Mouse (Mus musculus): ENCODE measurements at regions not wholly inside any gene's neighbourhood (a gene's known extent, or its start where the extent isn't known, plus 50 kb on each side); places are given as distances from the start of the nearest gene placed in this dataset.

DNA sequence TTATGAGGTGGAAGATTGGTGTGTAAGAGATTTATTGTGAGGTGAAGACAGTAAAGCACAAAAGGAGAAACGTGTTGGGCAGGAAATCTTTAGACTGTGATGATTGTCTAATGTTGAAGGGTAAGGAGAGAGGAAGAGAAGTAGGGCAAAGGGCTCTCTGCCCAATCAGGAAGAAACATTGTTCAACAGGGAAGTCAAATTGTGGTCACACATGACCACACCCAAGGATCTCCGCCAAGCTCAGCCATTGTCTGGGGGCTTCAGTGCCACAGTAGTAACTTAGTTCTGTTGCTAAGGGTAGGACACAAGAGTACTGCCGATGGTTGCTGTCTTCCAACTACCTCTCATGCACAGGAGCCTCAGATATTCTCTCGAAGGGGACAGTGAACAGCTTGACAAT, 127.0 kb upstream of the Cdc42ep3 start:
- no peaks in the 10 kb centered on the region for H3K4me1 ChIP-seq (replicated peaks; ENCODE audit: control insufficient read depth, insufficient read depth, low read length)
- H3K4me2 ChIP-seq (replicated peaks; ENCODE audit: low read depth) = no peak overlapping the region
- no peaks in the 10 kb centered on the region for H3K9me3 ChIP-seq (ENCODE audit: control insufficient read depth)
- ATAC-seq = no peak
- no peaks in the 10 kb centered on the region for H3K27me3 ChIP-seq (replicated peaks; ENCODE audit: control insufficient read depth, insufficient read depth, low read length)
- H3K4me3 ChIP-seq (ENCODE audit: low read depth, low read length) = no peak overlapping the region
- TF ChIP-seq CTCF (IDR thresholded peaks at IDR 0.05; ENCODE audit: low read depth) = no peak
- no peak overlapping the region for H3K9ac ChIP-seq (ENCODE audit: low read depth, low read length)
- H3K27ac ChIP-seq (ENCODE audit: low read depth, low read length) = no peak overlapping the region
- H3K36me3 ChIP-seq (ENCODE audit: control insufficient read depth, insufficient read depth) = no peaks in the 10 kb centered on the region
- WGBS = 70% methylated on average over 4 of the region's 4 CpGs

DNA sequence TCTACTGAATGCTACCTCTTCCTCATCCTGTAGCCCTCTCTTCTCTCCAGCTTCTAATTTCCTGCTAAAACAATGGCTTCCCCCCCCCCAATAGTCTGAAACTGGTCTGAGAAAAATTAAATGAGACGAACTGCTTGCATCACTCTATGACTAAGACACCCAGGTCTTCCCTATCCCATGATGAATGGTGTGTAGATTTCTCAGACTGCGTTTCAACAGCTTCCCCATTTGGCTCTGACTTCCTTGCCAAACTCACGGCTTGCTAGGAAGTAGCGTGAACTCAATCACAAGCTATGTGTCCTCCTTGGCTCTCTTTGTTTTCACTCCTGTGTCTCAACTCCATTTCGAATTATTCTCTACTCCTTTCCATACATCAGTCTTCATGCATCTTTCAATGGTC, 126.4 kb upstream of the Rmdn2 start:
- 72% methylated on average over 5 of the region's 5 CpGs for WGBS

DNA sequence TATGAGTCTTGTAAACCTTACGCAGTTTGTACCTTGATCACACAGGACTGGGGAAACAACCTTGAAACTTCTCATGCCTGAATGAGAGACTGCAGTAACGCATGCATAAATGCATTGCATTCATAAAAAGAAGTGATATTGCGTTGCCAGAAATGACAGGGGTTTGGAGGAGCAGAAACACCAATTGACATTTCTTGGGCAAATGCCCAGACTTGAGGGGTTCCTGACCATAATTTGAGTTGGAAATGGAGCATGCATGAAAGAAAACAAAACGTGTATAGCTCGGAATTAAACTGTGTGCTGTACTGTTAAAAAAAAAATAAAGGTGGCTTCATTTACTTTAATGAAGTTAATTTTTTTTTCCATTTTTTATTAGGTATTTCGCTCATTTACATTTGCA, 122.4 kb upstream of the Rmdn2 start:
- no peak overlapping the region for H3K27ac ChIP-seq (ENCODE audit: low read depth, low read length)
- no peak overlapping the region for H3K9ac ChIP-seq (ENCODE audit: low read depth, low read length)
- H3K27me3 ChIP-seq (replicated peaks; ENCODE audit: control insufficient read depth, insufficient read depth, low read length) = no peaks in the 10 kb centered on the region
- TF ChIP-seq CTCF (IDR thresholded peaks at IDR 0.05; ENCODE audit: low read depth) = no peak
- no peaks in the 10 kb centered on the region for H3K4me1 ChIP-seq (replicated peaks; ENCODE audit: control insufficient read depth, insufficient read depth, low read length)
- no peak for ATAC-seq
- no peaks in the 10 kb centered on the region for H3K36me3 ChIP-seq (ENCODE audit: control insufficient read depth, insufficient read depth)
- H3K4me3 ChIP-seq (ENCODE audit: low read depth, low read length) = no peak overlapping the region
- H3K4me2 ChIP-seq (replicated peaks; ENCODE audit: low read depth) = no peak overlapping the region
- WGBS = 82% methylated on average over 6 of the region's 6 CpGs
- no peaks in the 10 kb centered on the region for H3K9me3 ChIP-seq (ENCODE audit: control insufficient read depth)

More for the DNA sequence above, 126.4 kb upstream of the Rmdn2 start:
- ATAC-seq = no peak
- Histone ChIP-seq H3K9me3 (ENCODE audit: control insufficient read depth) (no peaks in the 10 kb centered on the region), H3K4me3 (ENCODE audit: low read depth, low read length) (no peak overlapping the region), H3K4me1 (replicated peaks; ENCODE audit: control insufficient read depth, insufficient read depth, low read length) (no peaks in the 10 kb centered on the region), H3K9ac (ENCODE audit: low read depth, low read length) (no peak overlapping the region), H3K4me2 (replicated peaks; ENCODE audit: low read depth) (no peak overlapping the region), H3K36me3 (ENCODE audit: control insufficient read depth, insufficient read depth) (no peaks in the 10 kb centered on the region), H3K27me3 (replicated peaks; ENCODE audit: control insufficient read depth, insufficient read depth, low read length) (no peaks in the 10 kb centered on the region), H3K27ac (ENCODE audit: low read depth, low read length) (no peak overlapping the region)
- TF ChIP-seq CTCF (IDR thresholded peaks at IDR 0.05; ENCODE audit: low read depth) = no peak

DNA sequence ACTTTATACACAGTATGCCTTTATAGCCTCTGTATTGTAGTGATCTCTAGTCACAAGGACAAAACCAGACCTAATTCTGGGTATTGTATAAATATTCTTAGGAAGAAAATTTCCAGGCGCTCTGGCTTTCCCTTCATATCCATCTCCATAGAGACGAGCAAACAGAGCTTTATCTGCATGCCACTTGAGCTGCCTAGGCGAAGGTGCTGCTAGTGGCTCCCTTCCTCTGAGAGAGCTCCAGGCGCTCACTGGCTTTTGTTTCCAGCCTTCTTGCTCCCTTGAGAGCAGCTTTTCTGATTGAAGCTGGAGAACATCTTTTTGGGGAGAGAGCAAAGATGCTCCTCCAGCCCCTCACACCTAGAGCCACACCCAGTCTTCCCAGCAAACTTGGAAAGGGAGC, 114.0 kb upstream of the Rmdn2 start:
- H3K4me2 ChIP-seq (replicated peaks; ENCODE audit: low read depth) = no peak overlapping the region
- H3K36me3 ChIP-seq (ENCODE audit: control insufficient read depth, insufficient read depth) = no peaks in the 10 kb centered on the region
- ATAC-seq = no peak
- no peak overlapping the region for H3K4me3 ChIP-seq (ENCODE audit: low read depth, low read length)
- no peaks in the 10 kb centered on the region for H3K27me3 ChIP-seq (replicated peaks; ENCODE audit: control insufficient read depth, insufficient read depth, low read length)
- H3K9me3 ChIP-seq (ENCODE audit: control insufficient read depth) = no peaks in the 10 kb centered on the region
- WGBS = 34% methylated on average over 4 of the region's 4 CpGs
- no peak overlapping the region for H3K9ac ChIP-seq (ENCODE audit: low read depth, low read length)
- TF ChIP-seq CTCF (IDR thresholded peaks at IDR 0.05; ENCODE audit: low read depth) = no peak
- H3K4me1 ChIP-seq (replicated peaks; ENCODE audit: control insufficient read depth, insufficient read depth, low read length) = no peaks in the 10 kb centered on the region
- H3K27ac ChIP-seq (ENCODE audit: low read depth, low read length) = no peak overlapping the region

DNA sequence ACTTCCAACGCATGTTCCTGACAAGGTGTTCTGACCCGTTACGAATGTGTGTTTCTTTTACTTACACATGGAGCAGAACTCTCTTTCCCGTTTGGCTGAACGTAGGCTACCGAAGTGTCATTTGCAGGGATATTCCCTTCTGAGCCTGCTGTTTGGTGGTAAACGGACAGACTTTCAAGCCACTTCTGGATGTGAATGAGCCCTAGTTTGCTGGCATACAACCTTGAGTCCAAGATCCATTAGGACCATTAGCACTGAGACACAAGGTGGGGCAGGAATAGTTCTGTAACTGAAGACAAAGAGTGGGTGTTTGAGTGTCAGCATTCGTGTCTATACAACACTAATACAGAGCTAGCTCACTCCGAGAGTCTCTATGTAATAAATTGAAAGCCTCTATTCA, 113.3 kb upstream of the Rmdn2 start:
- ATAC-seq = no peak
- Histone ChIP-seq H3K4me3 (ENCODE audit: low read depth, low read length) (no peak overlapping the region), H3K4me2 (replicated peaks; ENCODE audit: low read depth) (no peak overlapping the region), H3K9ac (ENCODE audit: low read depth, low read length) (no peak overlapping the region), H3K4me1 (replicated peaks; ENCODE audit: control insufficient read depth, insufficient read depth, low read length) (no peaks in the 10 kb centered on the region), H3K9me3 (ENCODE audit: control insufficient read depth) (no peaks in the 10 kb centered on the region), H3K27me3 (replicated peaks; ENCODE audit: control insufficient read depth, insufficient read depth, low read length) (no peaks in the 10 kb centered on the region), H3K36me3 (ENCODE audit: control insufficient read depth, insufficient read depth) (no peaks in the 10 kb centered on the region), H3K27ac (ENCODE audit: low read depth, low read length) (no peak overlapping the region)
- no peak for TF ChIP-seq CTCF (IDR thresholded peaks at IDR 0.05; ENCODE audit: low read depth)
- 79% methylated on average over 9 of the region's 9 CpGs for WGBS

DNA sequence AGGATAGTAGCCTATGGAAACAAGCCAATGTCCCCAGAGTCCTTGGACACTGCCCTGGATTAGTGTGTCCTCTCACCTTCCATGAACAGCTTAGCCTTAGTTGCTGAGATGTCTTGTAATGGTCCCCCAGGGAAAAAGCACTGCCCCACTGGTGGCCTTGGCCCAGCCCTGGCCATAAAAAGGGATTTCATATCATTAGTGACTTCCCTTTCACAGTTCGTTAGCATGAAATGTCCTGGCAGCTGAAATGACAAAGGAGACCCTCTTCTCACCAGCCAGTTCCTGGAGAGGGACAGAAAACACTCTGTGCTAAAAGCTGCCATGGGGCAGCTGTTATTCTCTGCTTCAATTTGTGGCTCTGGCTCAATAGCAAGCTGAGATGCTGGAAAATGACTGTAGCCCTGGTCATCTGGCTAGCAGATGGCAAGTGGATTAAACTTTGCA, 110.6 kb upstream of the Rmdn2 start:
- no peaks in the 10 kb centered on the region for H3K9me3 ChIP-seq (ENCODE audit: control insufficient read depth)
- no peak overlapping the region for H3K4me3 ChIP-seq (ENCODE audit: low read depth, low read length)
- no peaks in the 10 kb centered on the region for H3K27me3 ChIP-seq (replicated peaks; ENCODE audit: control insufficient read depth, insufficient read depth, low read length)
- no peak overlapping the region for H3K27ac ChIP-seq (ENCODE audit: low read depth, low read length)
- no peak overlapping the region for H3K9ac ChIP-seq (ENCODE audit: low read depth, low read length)
- H3K36me3 ChIP-seq (ENCODE audit: control insufficient read depth, insufficient read depth) = no peaks in the 10 kb centered on the region
- ATAC-seq = no peak
- no peak for TF ChIP-seq CTCF (IDR thresholded peaks at IDR 0.05; ENCODE audit: low read depth)
- 70% methylated on average over 1 of the region's 1 CpGs for WGBS
- no peak overlapping the region for H3K4me2 ChIP-seq (replicated peaks; ENCODE audit: low read depth)
- H3K4me1 ChIP-seq (replicated peaks; ENCODE audit: control insufficient read depth, insufficient read depth, low read length) = no peaks in the 10 kb centered on the region

DNA sequence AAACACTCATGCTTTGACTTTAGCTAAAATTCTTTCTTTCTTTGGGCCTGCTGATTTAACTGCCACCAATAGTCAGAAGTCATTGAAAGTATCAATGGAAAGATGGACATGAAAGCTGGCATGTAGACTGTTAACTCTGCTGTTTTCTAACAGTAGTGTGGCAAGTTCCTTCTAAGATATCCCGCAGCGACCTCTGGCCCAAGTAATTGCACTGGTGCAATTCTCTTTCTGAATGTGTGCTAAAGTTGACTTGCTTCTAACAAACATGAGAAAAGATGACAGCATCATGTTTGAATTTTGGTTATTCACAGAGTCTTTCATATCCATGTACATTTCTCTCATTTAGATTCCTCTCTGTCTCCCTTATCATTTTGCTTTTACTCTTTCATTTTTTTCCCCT, 109.7 kb upstream of the Rmdn2 start:
- Histone ChIP-seq H3K4me3 (ENCODE audit: low read depth, low read length) (no peak overlapping the region), H3K4me1 (replicated peaks; ENCODE audit: control insufficient read depth, insufficient read depth, low read length) (no peaks in the 10 kb centered on the region), H3K9me3 (ENCODE audit: control insufficient read depth) (no peaks in the 10 kb centered on the region), H3K36me3 (ENCODE audit: control insufficient read depth, insufficient read depth) (no peaks in the 10 kb centered on the region), H3K9ac (ENCODE audit: low read depth, low read length) (no peak overlapping the region), H3K27ac (ENCODE audit: low read depth, low read length) (no peak overlapping the region), H3K4me2 (replicated peaks; ENCODE audit: low read depth) (no peak overlapping the region), H3K27me3 (replicated peaks; ENCODE audit: control insufficient read depth, insufficient read depth, low read length) (no peaks in the 10 kb centered on the region)
- 80% methylated on average over 2 of the region's 2 CpGs for WGBS
- no peak for ATAC-seq
- TF ChIP-seq CTCF (IDR thresholded peaks at IDR 0.05; ENCODE audit: low read depth) = no peak
